Mouse (Mus musculus) liver, adult 2 months (tissue): ENCODE results near the gene Hcn1. TPM values are rescaled to one million over a fixed set of nuclear protein-coding genes. Genes with fewer than 3 reads are reported as not detected.

Experiments
- DNase-seq: peaks from one replicate; pipeline ENCODE4 v3.0.0-alpha.2; 2011; ENCODE audit warnings: low read depth, low spot score; ENCODE audit errors: extremely low read depth
- H3K27ac ChIP-seq: fragments of 200-500 bp; replicated peaks from 2 replicates; pipeline ENCODE4 v1.5.1; 2012; ENCODE audit warnings: low read depth, mild to moderate bottlenecking, control low read depth, inconsistent platforms, low read length; ENCODE audit not compliant: insufficient read depth
- H3K27me3 ChIP-seq: fragments of 200-500 bp; 2 replicates; pipeline ENCODE4 v1.6.1; 2012; ENCODE audit warnings: mild to moderate bottlenecking, moderate library complexity, low read length, inconsistent platforms; ENCODE audit not compliant: control insufficient read depth, insufficient read depth
- H3K36me3 ChIP-seq: fragments of 200-500 bp; 2 replicates; pipeline ENCODE4 v1.6.1; 2012; ENCODE audit warnings: low read length, inconsistent platforms; ENCODE audit not compliant: control insufficient read depth, insufficient read depth
- H3K4me1 ChIP-seq: fragments of 200-500 bp; 2 replicates; pipeline ENCODE4 v1.6.1; 2011; ENCODE audit warnings: low read length; ENCODE audit not compliant: control insufficient read depth, insufficient read depth
- H3K4me3 ChIP-seq: fragments of 200-500 bp; 2 replicates; pipeline ENCODE4 v1.5.1; 2011; ENCODE audit warnings: low read depth, mild to moderate bottlenecking, control low read depth, low read length, moderate library complexity; ENCODE audit not compliant: insufficient read depth
- H3K79me2 ChIP-seq: fragments of 200-500 bp; 2 replicates; pipeline ENCODE4 v1.6.1; 2012; ENCODE audit warnings: inconsistent platforms, mild to moderate bottlenecking, low read length, moderate library complexity; ENCODE audit not compliant: control insufficient read depth, insufficient read depth
- H3K9ac ChIP-seq: fragments of 200-500 bp; 2 replicates; pipeline ENCODE4 v1.6.1; 2012; ENCODE audit warnings: low read depth, mild to moderate bottlenecking, control low read depth, inconsistent platforms, low read length
- CTCF ChIP-seq: fragments of 200-500 bp; IDR thresholded peaks from 2 replicates; pipeline ENCODE4 v1.5.1; 2011; ENCODE audit warnings: low read depth, low read length, control low read depth
- POLR2A ChIP-seq: fragments of 200-500 bp; IDR thresholded peaks from 2 replicates; pipeline ENCODE4 v1.6.1; 2011; ENCODE audit warnings: low read length, control low read depth; ENCODE audit not compliant: insufficient read depth; ENCODE audit errors: extremely low read depth
- WGBS: fragments of 180-500 bp; shearing (Covaris S2); methylation state at CpG from one replicate; pipeline ENCODE4 v1.1.7; 2018; 5-methylcytosine and 5-hydroxymethylcytosine counted together
- polyA plus RNA-seq: library from polyadenylated mRNA; depleted of rRNA; stranded (reverse); fragments of >200 nt; gene quantifications from 2 replicates; pipeline ENCODE4 v1.2.3, GENCODE M21; 2012
- total RNA-seq: library from RNA; depleted of rRNA; stranded (reverse); fragments of >200 nt; gene quantifications from 2 replicates; pipeline ENCODE4 v1.2.3, GENCODE M21; 2014

The Hcn1 gene
- total and polyA plus RNA-seq, 2 experiments, result 0.01 TPM; not detected in 1

DNA sequence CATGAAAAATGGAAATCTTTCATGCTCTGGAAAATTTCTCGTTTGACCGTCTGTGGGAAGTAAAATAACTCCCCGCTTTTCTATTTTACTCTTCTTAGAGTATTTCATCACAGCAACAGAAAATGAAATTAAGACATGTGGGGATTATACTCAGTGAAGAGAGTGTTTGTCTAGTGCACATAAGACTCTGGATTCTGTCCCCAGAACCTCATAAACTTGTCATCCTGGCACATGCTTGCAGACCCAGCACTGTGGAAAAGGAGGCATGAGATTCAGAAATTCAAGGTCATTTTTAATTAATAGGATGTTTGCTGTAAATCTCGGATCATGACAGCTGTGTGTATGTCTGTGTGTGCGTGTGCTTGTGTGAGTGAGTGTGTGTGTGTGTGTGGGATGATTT is 225.5 kb downstream of the Hcn1 start:
- no peak for DNase-seq
- Histone ChIP-seq H3K4me3 (no peak overlapping the region), H3K27me3 (no peaks in the 10 kb centered on the region), H3K36me3 (no peaks in the 10 kb centered on the region), H3K9ac (no peak overlapping the region), H3K27ac (no peak overlapping the region), H3K4me1 (no peaks in the 10 kb centered on the region), H3K79me2 (no peaks in the 10 kb centered on the region)
- WGBS, result 78% methylated on average over 5 of the region's 5 CpGs
- TF ChIP-seq POLR2A, result no peak
- no peak for TF ChIP-seq CTCF

DNA sequence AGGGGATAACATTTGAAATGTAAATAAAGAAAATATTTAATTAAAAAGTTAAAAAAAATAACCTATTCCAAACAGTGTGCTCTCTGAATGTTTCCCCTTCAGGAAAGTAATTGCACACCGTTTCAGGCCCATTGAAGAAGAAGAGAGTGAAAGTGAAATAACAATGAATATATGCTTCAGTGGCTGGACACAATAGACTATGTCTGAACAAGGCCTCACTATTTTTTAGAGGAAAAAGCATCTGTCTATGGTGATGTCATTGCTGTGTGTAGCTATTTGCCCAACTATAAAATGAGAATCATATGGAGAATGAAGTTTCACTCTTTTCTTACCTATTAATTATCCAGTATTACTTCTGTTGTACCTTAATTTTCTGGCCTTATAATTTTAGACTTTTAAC is 234.5 kb downstream of the Hcn1 start:
- H3K4me1 ChIP-seq, result no peaks in the 10 kb centered on the region
- H3K79me2 ChIP-seq, result no peaks in the 10 kb centered on the region

DNA sequence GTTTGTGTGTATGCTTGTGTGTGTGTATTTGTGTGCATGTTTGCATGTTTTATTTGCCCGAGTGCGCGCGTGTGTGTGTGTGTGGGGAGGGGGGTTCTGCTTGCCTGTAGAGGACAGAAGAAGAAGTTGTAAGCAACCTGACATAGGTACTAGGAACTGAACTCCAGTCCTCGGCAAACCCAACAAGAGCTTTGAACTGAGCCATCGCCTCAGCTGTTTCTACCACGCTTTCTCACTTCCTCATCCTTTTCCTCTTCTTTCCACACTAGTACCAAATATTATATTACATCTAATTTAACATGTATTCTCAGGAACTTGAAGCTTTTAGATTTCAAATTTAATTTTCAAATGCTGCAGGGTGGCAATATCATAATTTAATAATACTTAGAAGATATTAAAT is 236.1 kb downstream of the Hcn1 start:
- H3K4me1 ChIP-seq, result no peaks in the 10 kb centered on the region
- DNase-seq, result no peak

More for the DNA sequence above, 234.5 kb downstream of the Hcn1 start:
- TF ChIP-seq POLR2A (no peak), CTCF (no peak)
- no peak for DNase-seq
- Histone ChIP-seq H3K4me3 (no peak overlapping the region), H3K27ac (no peak overlapping the region), H3K36me3 (no peaks in the 10 kb centered on the region), H3K9ac (no peak overlapping the region), H3K27me3 (no peaks in the 10 kb centered on the region)
- WGBS, result 70% methylated on average over 1 of the region's 1 CpGs

DNA sequence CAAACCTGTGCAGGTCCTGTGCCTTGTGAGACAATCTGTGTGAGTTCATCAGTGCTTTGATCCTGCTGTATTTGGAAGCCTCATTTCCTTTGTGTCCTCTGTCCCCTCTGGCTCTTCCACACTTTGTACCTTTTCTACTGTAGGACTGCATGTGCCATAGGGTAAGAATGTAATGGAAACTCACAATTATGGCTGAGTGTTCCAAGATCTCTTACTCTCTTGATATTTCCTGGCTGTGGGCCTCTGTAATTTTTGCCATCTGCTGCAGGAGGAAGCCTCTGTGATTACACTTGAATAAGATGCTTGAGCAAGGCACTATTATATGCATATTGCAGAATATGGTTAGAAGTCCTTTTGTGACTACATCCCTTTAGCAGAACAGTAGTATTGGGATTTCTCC is 240.2 kb downstream of the Hcn1 start:
- Histone ChIP-seq H3K27ac (no peak overlapping the region), H3K27me3 (no peaks in the 10 kb centered on the region), H3K4me3 (no peak overlapping the region), H3K79me2 (no peaks in the 10 kb centered on the region), H3K36me3 (no peaks in the 10 kb centered on the region), H3K9ac (no peak overlapping the region), H3K4me1 (no peaks in the 10 kb centered on the region)
- TF ChIP-seq POLR2A (no peak), CTCF (no peak)
- DNase-seq, result no peak

More for the DNA sequence above, 236.1 kb downstream of the Hcn1 start:
- Histone ChIP-seq H3K4me3 (no peak overlapping the region), H3K9ac (no peak overlapping the region), H3K27me3 (no peaks in the 10 kb centered on the region), H3K36me3 (no peaks in the 10 kb centered on the region), H3K79me2 (no peaks in the 10 kb centered on the region), H3K27ac (no peak overlapping the region)
- TF ChIP-seq POLR2A (no peak), CTCF (no peak)
- 85% methylated on average over 7 of the region's 7 CpGs for WGBS

DNA sequence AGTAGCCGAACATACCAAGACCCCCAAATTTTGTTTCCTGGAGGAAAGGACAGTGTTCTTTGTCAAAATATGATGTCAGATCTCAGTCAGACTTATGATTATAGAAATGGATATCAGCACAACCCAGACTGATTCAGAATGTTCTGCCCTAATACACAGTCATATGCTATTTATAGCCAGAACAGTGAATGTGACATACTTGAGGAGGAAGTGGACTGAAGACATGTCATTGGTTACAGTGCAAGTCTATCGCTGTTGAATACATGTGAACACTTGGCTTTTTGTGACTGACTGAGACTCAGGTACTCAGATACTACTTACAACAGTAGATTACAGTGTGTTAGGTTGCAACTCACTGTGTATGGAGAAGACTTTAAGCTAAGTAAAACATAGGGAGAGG is 245.2 kb downstream of the Hcn1 start:
- TF ChIP-seq POLR2A, result no peak
- TF ChIP-seq CTCF, result no peak
- H3K9ac ChIP-seq, result no peak overlapping the region
- no peak overlapping the region for H3K27ac ChIP-seq
- no peaks in the 10 kb centered on the region for H3K79me2 ChIP-seq
- WGBS, result 88% methylated on average over 2 of the region's 2 CpGs
- no peak overlapping the region for H3K4me3 ChIP-seq
- no peaks in the 10 kb centered on the region for H3K4me1 ChIP-seq
- H3K27me3 ChIP-seq, result no peaks in the 10 kb centered on the region
- no peaks in the 10 kb centered on the region for H3K36me3 ChIP-seq
- no peak for DNase-seq

DNA sequence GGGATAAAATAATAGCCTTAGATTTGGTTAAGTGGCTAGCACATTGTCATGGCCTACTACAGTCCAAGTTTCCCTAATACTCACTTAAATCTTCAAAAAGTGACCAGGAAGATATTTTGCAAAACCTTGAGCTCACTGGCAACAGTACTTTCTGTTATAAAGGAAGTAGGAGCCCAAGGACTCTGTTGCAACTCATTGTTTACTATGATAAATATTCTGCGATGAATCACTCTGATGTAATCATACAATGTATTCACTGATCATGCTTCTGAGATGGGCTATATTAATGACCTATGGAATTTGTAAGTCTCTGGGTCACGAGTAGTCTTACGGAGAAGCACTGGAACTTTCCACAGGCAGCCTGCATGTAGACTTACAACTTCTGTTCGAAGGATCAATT is 246.6 kb downstream of the Hcn1 start:
- Histone ChIP-seq H3K4me1 (no peaks in the 10 kb centered on the region), H3K9ac (no peak overlapping the region), H3K4me3 (no peak overlapping the region), H3K36me3 (no peaks in the 10 kb centered on the region), H3K27ac (no peak overlapping the region), H3K79me2 (no peaks in the 10 kb centered on the region), H3K27me3 (no peaks in the 10 kb centered on the region)
- no peak for DNase-seq
- 82% methylated on average over 4 of the region's 4 CpGs for WGBS
- TF ChIP-seq POLR2A, result no peak
- TF ChIP-seq CTCF, result no peak
